8 mouse cellular contexts compared by ENCODE assay signal in genomic region chr8:77132903-77133637, GRCm38 (mm10).
DNase-seq lines count a peak whose midpoint lies in the region; ATAC-seq lines count a peak whose summit lies in the region.

No protein-coding gene starts in this region.

- H3K4me2 ChIP-seq in embryonic facial prominence, embryonic 11.5 days (ENCODE audit: low read depth, low read length) = no peak overlapping the region

- intact Hi-C loops in heart, postnatal 10 days (cut with DNase I) = no loop called here
- intact Hi-C loops in left cerebral cortex, postnatal 25 days (cut with DNase I) = loop anchor here (5.0 kb wide), 1 partner anchor 231 kb away; no protein-coding TSS in a partner anchor

- DNase-seq in ovary, postnatal 36 days (ENCODE audit: low spot score) = peak; percentile 18
- DNase-seq in ovary, postnatal 14 days (ENCODE audit: low spot score) = no peak
- DNase-seq in embryonic facial prominence, embryonic 11.5 days (ENCODE audit: low spot score) = peak; percentile 50
- peak; percentile 75 to 87 for DNase-seq in heart, postnatal 10 days
- peak; percentile 18 to 43 for DNase-seq in left cerebral cortex, postnatal 25 days (ENCODE audit: low spot score in 2 of 2)
- no peak for DNase-seq in MN1 (ENCODE audit: low spot score)
- no peak for DNase-seq in thymus, adult 18-20 months

- H3K9ac ChIP-seq in embryonic facial prominence, embryonic 11.5 days (replicated peaks; ENCODE audit: low read length) = no peak overlapping the region

- no peaks in the 10 kb centered on the region for H3K4me1 ChIP-seq in embryonic facial prominence, embryonic 11.5 days (ENCODE audit: control insufficient read depth, insufficient read depth, low read length)

- H3K4me3 ChIP-seq in embryonic facial prominence, embryonic 11.5 days (ENCODE audit: low read depth, low read length) = no peak overlapping the region

- 29% methylated on average over 11 of the region's 11 CpGs for WGBS in embryonic facial prominence, embryonic 11.5 days

- H3K27me3 ChIP-seq in embryonic facial prominence, embryonic 11.5 days (ENCODE audit: control insufficient read depth, insufficient read depth, low read length) = no peaks in the 10 kb centered on the region

- no peaks in the 10 kb centered on the region for H3K9me3 ChIP-seq in embryonic facial prominence, embryonic 11.5 days (replicated peaks; ENCODE audit: control insufficient read depth, low read length)

- no peak overlapping the region for H3K27ac ChIP-seq in embryonic facial prominence, embryonic 11.5 days (replicated peaks; ENCODE audit: low read depth, low read length)

- ATAC-seq in embryonic facial prominence, embryonic 11.5 days (replicated peaks; ENCODE audit: insufficient number of reproducible peaks, low FRiP score, low TSS enrichment, low read depth) = 0 out of 2 replicates have a peak, but pooled peaks have one; percentile 48
- peak; percentile 23; the same call in 1 of the 2 replicates for ATAC-seq in megakaryocyte progenitor cell, adult 5-6 weeks (replicated peaks; ENCODE audit: poor library complexity)

- no peaks in the 10 kb centered on the region for H3K36me3 ChIP-seq in embryonic facial prominence, embryonic 11.5 days (replicated peaks; ENCODE audit: control insufficient read depth, insufficient read depth, low read depth, low read length)

Comparison
In these comparisons a context has a peak if more than half of its experiments do, and no peak if none do; other contexts are left out.
1. DNase-seq: peak in ovary, postnatal 36 days (single experiment), embryonic facial prominence, embryonic 11.5 days (single experiment), heart, postnatal 10 days (2 of 2) and left cerebral cortex, postnatal 25 days (2 of 2); none in ovary, postnatal 14 days (single experiment), MN1 (single experiment) and thymus, adult 18-20 months (0 of 2).